Mouse (Mus musculus) ES-Bruce4 (cell line): Measurements from ENCODE around the gene Thra.

ENCODE experiments used
- CTCF ChIP-seq: IDR thresholded peaks from one replicate; pipeline ENCODE4 v1.8.1; 2011; ENCODE audit warnings: low read depth, low read length
- EP300 ChIP-seq: IDR thresholded peaks from 2 replicates; pipeline ENCODE4 v1.6.1; 2011; ENCODE audit warnings: low read depth, low read length; ENCODE audit not compliant: insufficient read depth

DNA sequence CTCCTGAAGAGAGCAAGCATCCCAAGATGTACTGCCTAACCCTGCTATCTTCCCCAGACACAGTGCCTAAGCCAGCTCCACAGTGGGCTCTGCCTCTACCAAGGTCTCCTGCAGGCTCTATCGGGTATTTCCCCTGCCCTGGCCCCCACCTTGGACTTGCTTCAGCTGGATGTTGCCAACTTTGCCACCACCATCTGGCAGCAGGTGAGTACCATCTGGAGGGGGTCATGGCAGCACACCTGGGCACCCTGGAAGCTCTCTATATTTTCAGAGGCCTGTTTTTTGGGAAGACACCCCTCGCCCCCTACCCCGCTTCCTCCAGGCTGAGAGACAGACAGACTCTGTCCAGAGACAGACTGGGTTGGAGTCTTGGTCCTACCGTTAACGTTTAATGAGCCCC, 38.1 kb upstream of the Thra start:
- TF ChIP-seq EP300, result no peak
- no peak for TF ChIP-seq CTCF
